Mouse (Mus musculus): Measurements from ENCODE around the gene Adamts7. TPM values are rescaled to one million over a fixed set of nuclear protein-coding genes. Genes with fewer than 3 reads are reported as not detected.

Gene Adamts7
- polyA plus RNA-seq (2017; shearing (Covaris generic)), result not detected

GRCm38 (mm10) chr9:90162926-90163748, at the start of gene Adamts7:
TSS of gene Adamts7 (plus strand) at chr9:90163069.

GRCm38 (mm10) chr9:90114567-90115307, 48.1 kb upstream of the Adamts7 start, which contains the start of gene Morf4l1:
TSS of gene Morf4l1 (minus strand) at chr9:90114774.

Other genes starting within 250 kb of the Adamts7 start
- 1.3 TPM for gene Ctsh, start 108.9 kb upstream of the Adamts7 start, polyA plus RNA-seq (2017; shearing (Covaris generic))
- 372 TPM for gene Morf4l1, start 48.3 kb upstream of the Adamts7 start, polyA plus RNA-seq (2017; shearing (Covaris generic))
- 39.8 TPM for gene Tbc1d2b, start 107.7 kb downstream of the Adamts7 start, polyA plus RNA-seq (2017; shearing (Covaris generic))

Measured in effector memory CD4-positive, alpha-beta T cell, adult 5 months (primary cell).